Mouse (Mus musculus): ENCODE measurements around the gene Cdc6. TPM values are rescaled to one million over a fixed set of nuclear protein-coding genes. Genes with fewer than 3 reads are reported as not detected.

Gene Cdc6
- polyA plus RNA-seq, 1 experiment = 1.6 TPM

DNA sequence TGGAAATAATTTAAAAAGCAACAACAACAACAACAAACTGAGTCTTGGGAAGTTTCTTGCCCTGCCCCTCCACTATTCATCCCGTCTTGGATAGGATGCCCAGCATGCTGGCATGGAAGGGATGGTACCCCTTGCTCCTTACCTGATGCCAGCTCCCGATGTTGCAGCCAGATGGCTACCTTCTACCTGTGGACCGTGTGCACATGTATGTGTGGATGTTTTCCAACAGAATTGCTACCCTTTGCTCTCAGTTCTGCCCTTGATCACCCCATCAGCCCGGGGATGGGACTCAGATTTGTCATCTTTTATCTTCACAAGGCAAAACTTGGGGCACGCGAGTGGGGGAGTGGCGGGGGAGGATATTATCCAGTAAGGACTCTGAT, 31.1 kb downstream of the Cdc6 start:
- Histone ChIP-seq H3K36me3 (ENCODE audit: control insufficient read depth, insufficient read depth, low read length) (no peaks in the 10 kb centered on the region), H3K4me3 (ENCODE audit: extremely low read depth, insufficient read depth, insufficient read length) (peak overlapping the region; percentile 62), H3K27me3 (ENCODE audit: control insufficient read depth, insufficient read depth, low read length) (no peaks in the 10 kb centered on the region), H3K27ac (ENCODE audit: insufficient read depth, low read length) (peak overlapping the region; percentile 85), H3K4me1 (ENCODE audit: control insufficient read depth, insufficient read depth, insufficient read length) (peaks cover 38% of the 10 kb centered on the region; the same call in 1 of the 2 replicates)
- TF ChIP-seq CTCF (IDR thresholded peaks at IDR 0.05; ENCODE audit: extremely low read depth, insufficient read depth, insufficient read length, insufficient replicate concordance) (no peak), POLR2A (IDR thresholded peaks at IDR 0.05; ENCODE audit: low read depth, low read length) (no peak)
- WGBS = 45% methylated on average over 7 of the region's 7 CpGs
- no peak for DNase-seq (ENCODE audit: low read depth in 1 of 2, low spot score in 2 of 2)

GRCm38 (mm10) chr11:98939084-98939952, 31.7 kb downstream of the Cdc6 start:
- no peaks in the 10 kb centered on the region for H3K27me3 ChIP-seq (ENCODE audit: control insufficient read depth, insufficient read depth, low read length)
- H3K27ac ChIP-seq (ENCODE audit: insufficient read depth, low read length) = peak overlapping the region; percentile 85
- peak in 1 of 2 experiments; percentile 60 for DNase-seq (ENCODE audit: low read depth in 1 of 2, low spot score in 2 of 2)
- peaks cover 42% of the 10 kb centered on the region; the same call in 1 of the 2 replicates for H3K4me1 ChIP-seq (ENCODE audit: control insufficient read depth, insufficient read depth, insufficient read length)
- no peak for TF ChIP-seq CTCF (IDR thresholded peaks at IDR 0.05; ENCODE audit: extremely low read depth, insufficient read depth, insufficient read length, insufficient replicate concordance)
- TF ChIP-seq POLR2A (IDR thresholded peaks at IDR 0.05; ENCODE audit: low read depth, low read length) = no peak
- H3K36me3 ChIP-seq (ENCODE audit: control insufficient read depth, insufficient read depth, low read length) = no peaks in the 10 kb centered on the region
- peak overlapping the region; percentile 62 for H3K4me3 ChIP-seq (ENCODE audit: extremely low read depth, insufficient read depth, insufficient read length)
- WGBS = 15% methylated on average over 15 of the region's 15 CpGs

DNA sequence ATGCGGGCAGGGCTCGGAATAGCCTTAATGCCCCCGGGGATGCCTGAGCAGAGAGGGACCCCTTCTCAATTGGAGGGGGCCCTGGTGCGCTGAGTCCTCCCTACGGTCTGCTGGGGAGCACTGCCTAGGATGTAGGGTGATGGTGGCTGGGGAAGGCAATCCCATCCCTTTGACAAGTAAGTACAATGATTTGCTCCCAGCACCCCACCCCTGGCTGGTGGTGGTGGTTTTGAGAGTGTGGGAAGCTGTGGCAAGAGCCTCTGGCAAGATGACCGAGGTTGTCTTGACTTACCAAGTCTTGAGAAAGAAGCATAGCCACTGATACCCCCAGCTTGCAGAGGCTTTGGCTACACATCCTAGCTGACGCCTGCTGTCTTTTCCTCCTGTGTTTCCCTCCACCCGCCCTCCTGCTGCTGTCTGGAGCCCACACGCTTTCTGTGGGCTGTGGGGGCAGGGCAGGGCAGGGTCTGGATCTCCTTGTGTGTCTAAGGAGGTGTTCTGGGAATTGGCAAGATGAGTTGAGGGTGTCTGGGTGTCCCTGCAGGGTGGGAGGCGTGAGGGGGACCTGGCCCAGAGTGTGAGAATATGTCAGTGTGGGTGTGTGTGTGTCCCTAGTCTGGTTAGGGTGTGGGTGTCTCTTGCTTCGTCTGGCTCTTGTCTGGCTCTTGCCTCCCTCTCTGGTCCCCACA, 32.5 kb downstream of the Cdc6 start:
- Histone ChIP-seq H3K4me3 (ENCODE audit: extremely low read depth, insufficient read depth, insufficient read length) (peak overlapping the region; percentile 62), H3K4me1 (ENCODE audit: control insufficient read depth, insufficient read depth, insufficient read length) (peaks cover 50% of the 10 kb centered on the region; the same call in 1 of the 2 replicates), H3K36me3 (ENCODE audit: control insufficient read depth, insufficient read depth, low read length) (no peaks in the 10 kb centered on the region), H3K27ac (ENCODE audit: insufficient read depth, low read length) (peak overlapping the region; percentile 85), H3K27me3 (ENCODE audit: control insufficient read depth, insufficient read depth, low read length) (no peaks in the 10 kb centered on the region)
- no peak for TF ChIP-seq CTCF (IDR thresholded peaks at IDR 0.05; ENCODE audit: extremely low read depth, insufficient read depth, insufficient read length, insufficient replicate concordance)
- no peak for TF ChIP-seq POLR2A (IDR thresholded peaks at IDR 0.05; ENCODE audit: low read depth, low read length)
- 29% methylated on average over 11 of the region's 11 CpGs for WGBS
- no peak for DNase-seq (ENCODE audit: low read depth in 1 of 2, low spot score in 2 of 2)

- DNase-seq (ENCODE audit: low read depth in 1 of 2, low spot score in 2 of 2) = no peak
- no peak for TF ChIP-seq POLR2A (IDR thresholded peaks at IDR 0.05; ENCODE audit: low read depth, low read length)
- no peak for TF ChIP-seq CTCF (IDR thresholded peaks at IDR 0.05; ENCODE audit: extremely low read depth, insufficient read depth, insufficient read length, insufficient replicate concordance)
- H3K27me3 ChIP-seq (ENCODE audit: control insufficient read depth, insufficient read depth, low read length) = no peaks in the 10 kb centered on the region
- peak overlapping the region; percentile 85 for H3K27ac ChIP-seq (ENCODE audit: insufficient read depth, low read length)
- peak overlapping the region; percentile 62; the same call in 1 of the 2 replicates for H3K4me3 ChIP-seq (ENCODE audit: extremely low read depth, insufficient read depth, insufficient read length)
- WGBS = 53% methylated on average over 3 of the region's 3 CpGs
- H3K4me1 ChIP-seq (ENCODE audit: control insufficient read depth, insufficient read depth, insufficient read length) = peaks cover 57% of the 10 kb centered on the region; the same call in 1 of the 2 replicates
- H3K36me3 ChIP-seq (ENCODE audit: control insufficient read depth, insufficient read depth, low read length) = no peaks in the 10 kb centered on the region
Measured at GRCm38 (mm10) chr11:98940776-98941175, 33.2 kb downstream of the Cdc6 start.

DNA sequence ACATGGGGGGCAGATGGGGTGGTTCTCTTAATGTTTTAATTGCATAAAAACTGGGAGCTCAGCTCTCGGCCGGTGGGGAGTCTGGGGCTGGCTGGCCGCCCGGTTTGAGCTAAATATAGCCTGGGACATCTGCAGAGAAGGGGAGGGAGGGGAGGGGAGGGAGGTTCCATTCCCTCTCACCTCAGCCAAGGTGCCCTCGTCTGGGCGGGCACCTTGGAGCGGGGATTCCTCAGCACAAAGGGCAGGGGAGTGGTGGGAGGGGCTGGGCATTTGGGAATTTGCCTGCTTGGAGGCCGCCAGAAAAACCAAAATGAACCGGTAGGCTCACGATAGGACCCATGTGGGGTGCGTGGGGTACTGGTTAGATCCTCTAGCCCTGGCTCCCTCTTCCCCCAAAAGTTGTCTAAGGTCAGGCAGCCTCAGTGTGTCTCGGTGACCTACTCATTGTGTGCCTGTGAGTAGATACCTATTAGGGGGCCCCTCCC, 33.8 kb downstream of the Cdc6 start:
- peaks cover 63% of the 10 kb centered on the region for H3K4me1 ChIP-seq (ENCODE audit: control insufficient read depth, insufficient read depth, insufficient read length)
- DNase-seq (ENCODE audit: low read depth in 1 of 2, low spot score in 2 of 2) = no peak
- 1% methylated on average over 12 of the region's 12 CpGs for WGBS
- H3K36me3 ChIP-seq (ENCODE audit: control insufficient read depth, insufficient read depth, low read length) = no peaks in the 10 kb centered on the region
- peak overlapping the region; percentile 85 for H3K27ac ChIP-seq (ENCODE audit: insufficient read depth, low read length)
- H3K27me3 ChIP-seq (ENCODE audit: control insufficient read depth, insufficient read depth, low read length) = no peaks in the 10 kb centered on the region
- peak overlapping the region; percentile 62 for H3K4me3 ChIP-seq (ENCODE audit: extremely low read depth, insufficient read depth, insufficient read length)
- TF ChIP-seq CTCF (IDR thresholded peaks at IDR 0.05; ENCODE audit: extremely low read depth, insufficient read depth, insufficient read length, insufficient replicate concordance) = no peak
- TF ChIP-seq POLR2A (IDR thresholded peaks at IDR 0.05; ENCODE audit: low read depth, low read length) = no peak

GRCm38 (mm10) chr11:98941826-98942550, 34.4 kb downstream of the Cdc6 start:
- no peaks in the 10 kb centered on the region for H3K36me3 ChIP-seq (ENCODE audit: control insufficient read depth, insufficient read depth, low read length)
- peak overlapping the region; percentile 85 for H3K27ac ChIP-seq (ENCODE audit: insufficient read depth, low read length)
- peak overlapping the region; percentile 62 for H3K4me3 ChIP-seq (ENCODE audit: extremely low read depth, insufficient read depth, insufficient read length)
- H3K27me3 ChIP-seq (ENCODE audit: control insufficient read depth, insufficient read depth, low read length) = no peaks in the 10 kb centered on the region
- DNase-seq (ENCODE audit: low read depth in 1 of 2, low spot score in 2 of 2) = peak; percentile 86 to 97
- under 1% methylated on average over 15 of the region's 15 CpGs for WGBS
- TF ChIP-seq CTCF (IDR thresholded peaks at IDR 0.05; ENCODE audit: extremely low read depth, insufficient read depth, insufficient read length, insufficient replicate concordance) (no peak), POLR2A (IDR thresholded peaks at IDR 0.05; ENCODE audit: low read depth, low read length) (no peak)
- peaks cover 64% of the 10 kb centered on the region for H3K4me1 ChIP-seq (ENCODE audit: control insufficient read depth, insufficient read depth, insufficient read length)
